Mouse (Mus musculus) forebrain, embryonic 12.5 days (tissue): ENCODE results near the gene Rala. TPM values are rescaled to one million over a fixed set of nuclear protein-coding genes. Genes with fewer than 3 reads are reported as not detected.

ENCODE experiments used
- polyA plus RNA-seq: library from polyadenylated mRNA; unstranded; fragments of >200 nt; fragmentation: Nextera tagmentation; extraction: Ambion mirVana; gene quantifications from 2 replicates; pipeline ENCODE4 v1.2.1, GENCODE M21; 2016

Gene Rala
- polyA plus RNA-seq, 1 experiment from 2014 or later: 134 TPM

Other genes with a start within 250 kb of the Rala start
- 48.2 and 56.7 TPM in 2 replicates for gene Mplkip, start 249.0 kb downstream of the Rala start, polyA plus RNA-seq
- gene Sugct, start 248.7 kb downstream of the Rala start, polyA plus RNA-seq: 2.4 and 3.5 TPM in 2 replicates
- gene Cdk13, start 139.1 kb downstream of the Rala start, polyA plus RNA-seq: 18.8 and 27.7 TPM in 2 replicates
- 95.0 and 101 TPM in 2 replicates for gene Yae1d1, start 49.1 kb upstream of the Rala start, polyA plus RNA-seq